ENCODE assay signal across 17 mouse cellular contexts in the genomic region with DNA sequence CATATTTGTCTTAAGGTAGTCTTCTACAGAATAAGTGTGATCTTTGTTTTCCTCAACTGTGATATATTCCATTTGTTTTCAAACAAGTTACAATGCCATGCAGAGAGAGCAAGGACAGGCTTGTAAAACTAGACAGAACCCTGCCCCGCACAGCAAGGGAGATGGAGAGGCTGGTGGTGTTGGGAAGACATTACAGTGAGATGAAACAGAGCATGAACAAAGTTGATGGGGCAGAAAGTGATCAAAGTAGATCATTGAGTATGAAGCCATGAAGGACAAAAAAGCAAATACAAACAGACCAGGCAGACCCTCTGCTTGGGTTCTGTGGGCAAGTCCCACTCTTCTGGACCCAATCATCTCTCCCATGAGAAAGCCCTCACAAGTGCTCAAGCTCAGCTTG.
"Had no signal": no experiment of that assay in that cellular context is flagged by ENCODE, and none has a peak within 500 bp of the region (broad histone marks: within the 10 kb centered on the region; RNA-seq: fewer than 3 reads in every experiment).

No protein-coding gene starts in this region.

- DNase-seq: liver, postnatal 0 days; lung, adult 2 months; lung, postnatal 14 days; lung, postnatal 36 days; right cerebral cortex, postnatal 14 days; thymus, adult 2 months; thymus, postnatal 25 days; thymus, postnatal 4 days had no signal

- ATAC-seq: liver, postnatal 0 days; midbrain, embryonic 13.5 days; midbrain, embryonic 15.5 days had no signal

- H3K27ac ChIP-seq: lung, embryonic 15.5 days; macrophage; midbrain, embryonic 13.5 days; midbrain, embryonic 15.5 days; neural tube, embryonic 12.5 days; stomach, embryonic 15.5 days; stomach, postnatal 0 days had no signal

- H3K27me3 ChIP-seq: lung, embryonic 15.5 days; megakaryocyte, embryonic 14.5 days; midbrain, embryonic 13.5 days; midbrain, embryonic 15.5 days; neural tube, embryonic 12.5 days; stomach, embryonic 15.5 days had no signal

- H3K9me3 ChIP-seq: lung, embryonic 15.5 days; midbrain, embryonic 13.5 days; midbrain, embryonic 15.5 days; neural tube, embryonic 12.5 days; stomach, embryonic 15.5 days had no signal

- H3K4me1 ChIP-seq: lung, embryonic 15.5 days; megakaryocyte, embryonic 14.5 days; midbrain, embryonic 13.5 days; midbrain, embryonic 15.5 days; neural tube, embryonic 12.5 days; stomach, embryonic 15.5 days had no signal

- H3K36me3 ChIP-seq: lung, embryonic 15.5 days; midbrain, embryonic 13.5 days; midbrain, embryonic 15.5 days; neural tube, embryonic 12.5 days; stomach, embryonic 15.5 days had no signal

- H3K9ac ChIP-seq: liver, postnatal 0 days; lung, embryonic 15.5 days; midbrain, embryonic 13.5 days; midbrain, embryonic 15.5 days; neural tube, embryonic 12.5 days; stomach, embryonic 15.5 days had no signal

- H3K4me3 ChIP-seq: lung, embryonic 15.5 days; megakaryocyte, embryonic 14.5 days; midbrain, embryonic 13.5 days; midbrain, embryonic 15.5 days; neural tube, embryonic 12.5 days; stomach, embryonic 15.5 days had no signal

- H3K4me2 ChIP-seq: lung, embryonic 15.5 days; midbrain, embryonic 11.5 days; midbrain, embryonic 13.5 days; midbrain, embryonic 15.5 days; neural tube, embryonic 12.5 days; stomach, embryonic 15.5 days had no signal
